Mouse (Mus musculus): ENCODE measurements around the gene Ndufb11.

Gene Ndufb11

GRCm38 (mm10) chrX:20617176-20617902, at the start of gene Ndufb11, which contains the start of gene Rbm10:
Gene Ndufb11, minus strand, starts transcription at chrX:20617619.
Gene Rbm10, plus strand, starts transcription at chrX:20617503.
- peak; percentile 95 for ATAC-seq (ENCODE audit: insufficient number of reproducible peaks, low FRiP score, low TSS enrichment)

- no peak for ATAC-seq (ENCODE audit: insufficient number of reproducible peaks, low FRiP score, low TSS enrichment)
Observed at GRCm38 (mm10) chrX:20663444-20663790, 46.0 kb upstream of the Ndufb11 start.

GRCm38 (mm10) chrX:20662716-20663443, 45.5 kb upstream of the Ndufb11 start:
- peak; percentile 90 for ATAC-seq (ENCODE audit: insufficient number of reproducible peaks, low FRiP score, low TSS enrichment)

- peak; percentile 31; the same call in 1 of the 2 replicates for ATAC-seq (ENCODE audit: insufficient number of reproducible peaks, low FRiP score, low TSS enrichment)
Observed at GRCm38 (mm10) chrX:20662317-20662715, 44.9 kb upstream of the Ndufb11 start.

- no peak for ATAC-seq (ENCODE audit: insufficient number of reproducible peaks, low FRiP score, low TSS enrichment)
Observed at GRCm38 (mm10) chrX:20658891-20659406, 41.5 kb upstream of the Ndufb11 start.

- peak; percentile 87 for ATAC-seq (ENCODE audit: insufficient number of reproducible peaks, low FRiP score, low TSS enrichment)
Observed at GRCm38 (mm10) chrX:20658026-20658652, 40.7 kb upstream of the Ndufb11 start, which contains the start of gene Uba1. Gene Uba1, plus strand, starts transcription at chrX:20658326.

- no peak for ATAC-seq (ENCODE audit: insufficient number of reproducible peaks, low FRiP score, low TSS enrichment)
Observed at GRCm38 (mm10) chrX:20657593-20657992, 40.2 kb upstream of the Ndufb11 start.

GRCm38 (mm10) chrX:20644780-20645179, 27.4 kb upstream of the Ndufb11 start:
- no peak for ATAC-seq (ENCODE audit: insufficient number of reproducible peaks, low FRiP score, low TSS enrichment)

- no peak for ATAC-seq (ENCODE audit: insufficient number of reproducible peaks, low FRiP score, low TSS enrichment)
Observed at GRCm38 (mm10) chrX:20638141-20638540, 20.7 kb upstream of the Ndufb11 start.

GRCm38 (mm10) chrX:20617903-20618399, 532 bp upstream of the Ndufb11 start:
- 0 out of 2 replicates have a peak, but pooled peaks have one; percentile 16 for ATAC-seq (ENCODE audit: insufficient number of reproducible peaks, low FRiP score, low TSS enrichment)

GRCm38 (mm10) chrX:20616861-20617175, 601 bp downstream of the Ndufb11 start:
- peak; percentile 49 for ATAC-seq (ENCODE audit: insufficient number of reproducible peaks, low FRiP score, low TSS enrichment)

GRCm38 (mm10) chrX:20608500-20608899, 8.9 kb downstream of the Ndufb11 start:
- no peak for ATAC-seq (ENCODE audit: insufficient number of reproducible peaks, low FRiP score, low TSS enrichment)

GRCm38 (mm10) chrX:20587968-20588367, 29.5 kb downstream of the Ndufb11 start:
- no peak for ATAC-seq (ENCODE audit: insufficient number of reproducible peaks, low FRiP score, low TSS enrichment)

GRCm38 (mm10) chrX:20573927-20574326, 43.5 kb downstream of the Ndufb11 start:
- no peak for ATAC-seq (ENCODE audit: insufficient number of reproducible peaks, low FRiP score, low TSS enrichment)

- no peak for ATAC-seq (ENCODE audit: insufficient number of reproducible peaks, low FRiP score, low TSS enrichment)
Observed at GRCm38 (mm10) chrX:20572683-20573082, 44.7 kb downstream of the Ndufb11 start.

GRCm38 (mm10) chrX:20571024-20571423, 46.4 kb downstream of the Ndufb11 start:
- ATAC-seq (ENCODE audit: insufficient number of reproducible peaks, low FRiP score, low TSS enrichment) = no peak

All from cerebellum, adult (tissue).